Mouse (Mus musculus): ENCODE measurements at regions not wholly inside any gene's neighbourhood (a gene's known extent, or its start where the extent isn't known, plus 50 kb on each side); places are given as distances from the start of the nearest gene placed in this dataset.

- Histone ChIP-seq H3K4me1 (ENCODE audit: control insufficient read depth in 2 of 2, insufficient read depth in 2 of 2, low read length in 2 of 2, poor library complexity in 1 of 2) (peaks cover 5 to 7% of the 10 kb centered on the region in 2 experiments; a peak in 3 of 4 replicates), H3K27ac (ENCODE audit: insufficient read depth, low read depth, low read length, poor library complexity, severe bottlenecking) (no peak overlapping the region), H3K36me3 (ENCODE audit: control insufficient read depth, insufficient read depth, low read length, poor library complexity, severe bottlenecking) (no peaks in the 10 kb centered on the region), H3K9me3 (ENCODE audit: control insufficient read depth, insufficient read depth, low read depth, low read length) (no peaks in the 10 kb centered on the region), H3K9ac (ENCODE audit: insufficient read depth, low read depth, low read length, poor library complexity, severe bottlenecking) (no peak overlapping the region), H3K4me3 (ENCODE audit: insufficient read depth in 1 of 2, low read depth in 1 of 2, low read length in 2 of 2, poor library complexity in 1 of 2, severe bottlenecking in 1 of 2) (no peak overlapping the region)
- DNase-seq (ENCODE audit: low read depth, low spot score) = no peak
- TF ChIP-seq HCFC1 (IDR thresholded peaks at IDR 0.05; ENCODE audit: borderline replicate concordance, insufficient read depth, low read length) (no peak), CHD2 (IDR thresholded peaks at IDR 0.05; ENCODE audit: low read depth, low read length) (no peak), ZNF384 (IDR thresholded peaks at IDR 0.05; ENCODE audit: low read depth, low read length) (no peak), ZC3H11A (IDR thresholded peaks at IDR 0.05; ENCODE audit: borderline replicate concordance, low read depth, low read length) (no peak), MAFK (IDR thresholded peaks at IDR 0.05; ENCODE audit: insufficient read depth, low read depth, low read length) (no peak)
- in situ Hi-C loops (cut with MboI; ENCODE audit: low sequenced_read_pairs in 2 of 2, unreplicated experiment in 2 of 2) = no loop called here
These were observed 146.5 kb upstream of the Plcz1 start for GRCm38 (mm10) chr6:140187733-140188132.

- Histone ChIP-seq H3K9ac (ENCODE audit: insufficient read depth, low read depth, low read length, poor library complexity, severe bottlenecking) (no peak overlapping the region), H3K27ac (ENCODE audit: insufficient read depth, low read depth, low read length, poor library complexity, severe bottlenecking) (no peak overlapping the region), H3K36me3 (ENCODE audit: control insufficient read depth, insufficient read depth, low read length, poor library complexity, severe bottlenecking) (no peaks in the 10 kb centered on the region), H3K4me1 (ENCODE audit: control insufficient read depth in 2 of 2, insufficient read depth in 2 of 2, low read length in 2 of 2, poor library complexity in 1 of 2) (peaks cover 0 to 3% of the 10 kb centered on the region in 2 experiments; a peak in 1 of 4 replicates), H3K9me3 (ENCODE audit: control insufficient read depth, insufficient read depth, low read depth, low read length) (no peaks in the 10 kb centered on the region), H3K4me3 (ENCODE audit: insufficient read depth in 1 of 2, low read depth in 1 of 2, low read length in 2 of 2, poor library complexity in 1 of 2, severe bottlenecking in 1 of 2) (no peak overlapping the region)
- in situ Hi-C loops (cut with MboI; ENCODE audit: low sequenced_read_pairs in 2 of 2, unreplicated experiment in 2 of 2) = no loop called here
- no peak for TF ChIP-seq ZC3H11A (IDR thresholded peaks at IDR 0.05; ENCODE audit: borderline replicate concordance, low read depth, low read length)
- no peak for TF ChIP-seq MAFK (IDR thresholded peaks at IDR 0.05; ENCODE audit: insufficient read depth, low read depth, low read length)
- TF ChIP-seq CHD2 (IDR thresholded peaks at IDR 0.05; ENCODE audit: low read depth, low read length) = no peak
- TF ChIP-seq HCFC1 (IDR thresholded peaks at IDR 0.05; ENCODE audit: borderline replicate concordance, insufficient read depth, low read length) = no peak
- TF ChIP-seq ZNF384 (IDR thresholded peaks at IDR 0.05; ENCODE audit: low read depth, low read length) = no peak
- no peak for DNase-seq (ENCODE audit: low read depth, low spot score)
These were observed 145.8 kb upstream of the Plcz1 start for GRCm38 (mm10) chr6:140187106-140187505.

GRCm38 (mm10) chr6:140179999-140180398, 138.7 kb upstream of the Plcz1 start:
- no peak overlapping the region for H3K4me3 ChIP-seq (ENCODE audit: insufficient read depth in 1 of 2, low read depth in 1 of 2, low read length in 2 of 2, poor library complexity in 1 of 2, severe bottlenecking in 1 of 2)
- H3K9me3 ChIP-seq (ENCODE audit: control insufficient read depth, insufficient read depth, low read depth, low read length) = no peaks in the 10 kb centered on the region
- no peak overlapping the region for H3K9ac ChIP-seq (ENCODE audit: insufficient read depth, low read depth, low read length, poor library complexity, severe bottlenecking)
- no peaks in the 10 kb centered on the region for H3K36me3 ChIP-seq (ENCODE audit: control insufficient read depth, insufficient read depth, low read length, poor library complexity, severe bottlenecking)
- TF ChIP-seq ZC3H11A (IDR thresholded peaks at IDR 0.05; ENCODE audit: borderline replicate concordance, low read depth, low read length) (no peak), MAFK (IDR thresholded peaks at IDR 0.05; ENCODE audit: insufficient read depth, low read depth, low read length) (no peak), CHD2 (IDR thresholded peaks at IDR 0.05; ENCODE audit: low read depth, low read length) (no peak)
- H3K27ac ChIP-seq (ENCODE audit: insufficient read depth, low read depth, low read length, poor library complexity, severe bottlenecking) = no peak overlapping the region
- H3K4me1 ChIP-seq (ENCODE audit: control insufficient read depth in 2 of 2, insufficient read depth in 2 of 2, low read length in 2 of 2, poor library complexity in 1 of 2) = 0 out of 4 replicates have a peak, but pooled peaks cover 0 to 3% of the 10 kb centered on the region in 2 experiments
- in situ Hi-C loops (cut with MboI; ENCODE audit: low sequenced_read_pairs in 2 of 2, unreplicated experiment in 2 of 2) = no loop called here
- DNase-seq (ENCODE audit: low read depth, low spot score) = no peak

GRCm38 (mm10) chr6:140178425-140179193, 137.4 kb upstream of the Plcz1 start:
- DNase-seq (ENCODE audit: low read depth, low spot score) = no peak

More at GRCm38 (mm10) chr6:140178425-140179193, 137.4 kb upstream of the Plcz1 start:
- TF ChIP-seq ZC3H11A (IDR thresholded peaks at IDR 0.05; ENCODE audit: borderline replicate concordance, low read depth, low read length) (no peak), HCFC1 (IDR thresholded peaks at IDR 0.05; ENCODE audit: borderline replicate concordance, insufficient read depth, low read length) (no peak), ZNF384 (IDR thresholded peaks at IDR 0.05; ENCODE audit: low read depth, low read length) (no peak), CHD2 (IDR thresholded peaks at IDR 0.05; ENCODE audit: low read depth, low read length) (no peak), MAFK (IDR thresholded peaks at IDR 0.05; ENCODE audit: insufficient read depth, low read depth, low read length) (no peak)
- Histone ChIP-seq H3K9ac (ENCODE audit: insufficient read depth, low read depth, low read length, poor library complexity, severe bottlenecking) (no peak overlapping the region), H3K27ac (ENCODE audit: insufficient read depth, low read depth, low read length, poor library complexity, severe bottlenecking) (no peak overlapping the region), H3K4me1 (ENCODE audit: control insufficient read depth in 2 of 2, insufficient read depth in 2 of 2, low read length in 2 of 2, poor library complexity in 1 of 2) (0 out of 4 replicates have a peak, but pooled peaks cover 0 to 3% of the 10 kb centered on the region in 2 experiments), H3K4me3 (ENCODE audit: insufficient read depth in 1 of 2, low read depth in 1 of 2, low read length in 2 of 2, poor library complexity in 1 of 2, severe bottlenecking in 1 of 2) (no peak overlapping the region), H3K36me3 (ENCODE audit: control insufficient read depth, insufficient read depth, low read length, poor library complexity, severe bottlenecking) (no peaks in the 10 kb centered on the region), H3K9me3 (ENCODE audit: control insufficient read depth, insufficient read depth, low read depth, low read length) (no peaks in the 10 kb centered on the region)
- in situ Hi-C loops (cut with MboI; ENCODE audit: low sequenced_read_pairs in 2 of 2, unreplicated experiment in 2 of 2) = no loop called here
